Mouse (Mus musculus) kidney, embryonic 15.5 days (tissue): ENCODE measurements at regions not wholly inside any gene's neighbourhood (a gene's known extent, or its start where the extent isn't known, plus 50 kb on each side); places are given as distances from the start of the nearest gene placed in this dataset.
"Not testable (repeated sequence)": the region's sequence is repeated elsewhere in the genome, so short reads cannot be mapped to it uniquely, and the experiment has no call there.

Experiments
- ATAC-seq: fragments of 200-750 bp; cut with Nextera tagmentation; replicated peaks from 2 replicates; pipeline ENCODE4 v1.8.0; 2017; ENCODE audit warnings: moderate TSS enrichment; ENCODE audit not compliant: low FRiP score
- H3K27ac ChIP-seq: fragments of 300-500 bp; sonication (generic); 2 replicates; pipeline ENCODE4 v1.5.1; 2015; ENCODE audit warnings: mild to moderate bottlenecking, inconsistent platforms
- H3K27me3 ChIP-seq: fragments of 300-500 bp; sonication (generic); 2 replicates; pipeline ENCODE4 v1.6.1; 2015; ENCODE audit warnings: inconsistent platforms
- H3K36me3 ChIP-seq: fragments of 300-500 bp; sonication (generic); 2 replicates; pipeline ENCODE4 v1.6.1; 2015; ENCODE audit warnings: inconsistent platforms
- H3K4me1 ChIP-seq: fragments of 300-500 bp; sonication (generic); 2 replicates; pipeline ENCODE4 v1.6.1; 2015; ENCODE audit warnings: inconsistent platforms
- H3K4me2 ChIP-seq: fragments of 300-500 bp; sonication (generic); 2 replicates; pipeline ENCODE4 v1.6.1; 2015; ENCODE audit warnings: moderate library complexity, mild to moderate bottlenecking, inconsistent platforms
- H3K4me3 ChIP-seq: fragments of 300-500 bp; sonication (generic); replicated peaks from 2 replicates; pipeline ENCODE4 v1.5.1; 2015; ENCODE audit warnings: mild to moderate bottlenecking, inconsistent platforms
- H3K9ac ChIP-seq: fragments of 300-500 bp; sonication (generic); 2 replicates; pipeline ENCODE4 v1.6.1; 2015; ENCODE audit warnings: mild to moderate bottlenecking, inconsistent platforms
- H3K9me3 ChIP-seq: fragments of 300-500 bp; sonication (generic); replicated peaks from 2 replicates; pipeline ENCODE4 v1.6.1; 2016; ENCODE audit warnings: inconsistent platforms
- WGBS: fragments of 180-500 bp; shearing (Covaris S2); methylation state at CpG from one replicate; pipeline ENCODE4 v1.1.7; 2015; ENCODE audit warnings: mixed read lengths; 5-methylcytosine and 5-hydroxymethylcytosine counted together

DNA sequence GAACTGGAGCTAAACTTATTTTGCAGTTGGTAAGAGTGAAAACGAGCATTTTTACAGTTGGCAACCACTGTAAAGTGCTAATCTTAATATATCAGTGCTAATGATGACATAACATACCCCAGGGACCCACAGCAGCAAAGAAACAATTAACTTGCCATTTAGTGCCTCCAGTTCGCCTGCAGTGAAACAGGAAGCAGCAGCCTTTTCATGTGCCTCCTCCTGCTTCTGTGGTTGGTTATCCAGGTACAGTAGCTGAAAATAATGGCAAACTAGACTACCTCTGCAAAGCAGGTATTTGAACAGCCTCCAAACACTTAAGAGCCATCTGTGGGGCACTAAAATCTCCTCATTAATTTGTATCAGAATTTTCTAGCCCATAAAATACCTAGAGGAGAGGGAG is 584.8 kb upstream of the Pfkp start:
- Histone ChIP-seq H3K4me2 (no peak overlapping the region), H3K9ac (no peak overlapping the region), H3K4me3 (no peak overlapping the region), H3K9me3 (no peaks in the 10 kb centered on the region), H3K27me3 (no peaks in the 10 kb centered on the region), H3K36me3 (no peaks in the 10 kb centered on the region), H3K27ac (no peak overlapping the region), H3K4me1 (no peaks in the 10 kb centered on the region)
- ATAC-seq: no peak
- WGBS: 18% methylated on average over 2 of the region's 2 CpGs

DNA sequence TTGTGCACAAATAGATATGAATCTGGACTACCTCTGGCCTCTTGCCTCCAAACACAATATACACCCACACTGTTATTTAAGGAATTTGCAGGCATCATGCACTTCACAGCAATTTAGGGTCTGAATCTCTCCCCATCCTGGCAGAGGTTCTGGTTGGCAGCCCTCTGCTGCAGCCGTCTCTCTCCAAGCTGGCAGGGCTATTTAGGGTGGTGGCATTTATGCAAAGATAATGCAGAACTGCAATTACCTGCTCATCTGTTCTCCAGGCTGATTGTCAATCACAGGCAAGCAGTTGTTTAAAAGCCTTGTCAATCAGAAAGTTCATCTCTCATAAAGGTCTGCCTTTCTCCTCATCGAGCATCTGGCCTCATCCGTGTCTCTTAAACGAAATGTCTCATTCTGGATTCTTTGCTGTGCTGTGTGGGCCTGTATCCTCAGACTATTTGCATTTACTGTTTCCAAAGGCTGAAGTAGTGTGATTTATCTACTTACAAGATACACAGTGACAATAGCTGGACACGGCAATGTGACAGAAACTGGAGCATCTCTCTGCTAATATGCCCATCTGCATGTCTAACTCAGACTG is 558.1 kb upstream of the Pfkp start:
- H3K27ac ChIP-seq: no peak overlapping the region
- WGBS: 83% methylated on average over 5 of the region's 5 CpGs
- H3K4me3 ChIP-seq: no peak overlapping the region
- no peaks in the 10 kb centered on the region for H3K9me3 ChIP-seq
- H3K36me3 ChIP-seq: no peaks in the 10 kb centered on the region
- H3K4me1 ChIP-seq: no peaks in the 10 kb centered on the region
- no peak overlapping the region for H3K9ac ChIP-seq
- no peak for ATAC-seq
- no peak overlapping the region for H3K4me2 ChIP-seq
- no peaks in the 10 kb centered on the region for H3K27me3 ChIP-seq

DNA sequence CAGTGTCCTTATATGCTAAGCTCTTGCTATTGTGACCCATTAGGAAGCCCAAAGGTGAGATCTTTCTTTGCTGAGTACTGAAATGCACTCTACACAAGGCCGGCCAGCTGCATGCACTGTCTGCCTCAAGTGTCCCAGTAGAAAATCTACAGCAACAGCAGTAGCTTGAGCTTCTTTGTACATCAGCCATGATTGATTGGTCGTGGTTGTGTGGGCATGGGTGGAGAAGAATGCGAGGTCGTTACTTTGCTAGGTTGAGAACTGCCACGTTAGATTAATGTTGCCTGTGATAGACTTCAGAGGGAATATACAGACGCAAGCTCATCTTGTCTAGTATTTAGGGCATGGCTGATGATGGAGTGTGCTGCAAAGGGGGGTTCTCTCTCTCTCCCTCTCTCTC is 547.4 kb upstream of the Pfkp start:
- WGBS: 48% methylated on average over 6 of the region's 6 CpGs
- Histone ChIP-seq H3K27me3 (no peaks in the 10 kb centered on the region), H3K27ac (no peak overlapping the region), H3K9ac (no peak overlapping the region), H3K9me3 (no peaks in the 10 kb centered on the region), H3K36me3 (no peaks in the 10 kb centered on the region), H3K4me2 (no peak overlapping the region), H3K4me3 (no peak overlapping the region), H3K4me1 (no peaks in the 10 kb centered on the region)
- ATAC-seq: peak; percentile 70; the same call in 1 of the 2 replicates

GRCm38 (mm10) chr13:7182216-7182751 is 533.7 kb upstream of the Pfkp start:
- 43% methylated on average over 4 of the region's 4 CpGs for WGBS
- H3K4me1 ChIP-seq: no peaks in the 10 kb centered on the region
- no peak for ATAC-seq
- H3K36me3 ChIP-seq: no peaks in the 10 kb centered on the region
- H3K27ac ChIP-seq: no peak overlapping the region
- no peaks in the 10 kb centered on the region for H3K9me3 ChIP-seq
- H3K4me2 ChIP-seq: no peak overlapping the region
- H3K9ac ChIP-seq: no peak overlapping the region
- no peaks in the 10 kb centered on the region for H3K27me3 ChIP-seq
- no peak overlapping the region for H3K4me3 ChIP-seq

DNA sequence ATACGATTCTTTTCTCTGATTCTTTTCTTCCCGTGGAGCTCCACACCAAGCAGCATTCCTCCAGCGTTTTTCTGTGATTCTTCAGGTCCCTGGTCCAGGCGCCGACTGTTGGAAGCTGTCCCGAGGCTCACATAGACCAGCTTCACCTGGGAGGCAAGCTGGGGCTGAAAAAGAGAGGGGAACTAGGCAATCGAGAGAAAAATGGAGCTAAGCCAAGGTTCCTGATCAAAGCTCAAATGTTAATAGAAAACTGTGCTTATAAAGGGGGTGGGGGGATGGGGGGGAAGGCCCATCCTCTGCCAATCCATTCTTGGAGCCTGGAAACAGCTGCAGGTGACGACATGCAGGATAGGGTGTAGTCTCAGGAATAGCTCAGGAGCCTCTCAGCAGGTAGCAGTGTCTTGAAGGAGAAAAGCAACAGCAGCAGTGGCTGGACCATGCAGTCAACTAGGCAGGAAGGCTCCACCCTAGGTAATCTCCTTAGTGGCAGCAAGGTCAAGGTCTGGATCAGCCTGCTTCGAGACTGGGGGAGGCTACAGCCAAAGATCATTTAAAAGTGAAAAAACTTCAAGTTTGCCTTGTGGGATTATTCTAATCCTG is 527.1 kb upstream of the Pfkp start:
- Histone ChIP-seq H3K27me3 (no peaks in the 10 kb centered on the region), H3K36me3 (no peaks in the 10 kb centered on the region), H3K4me2 (no peak overlapping the region), H3K4me1 (no peaks in the 10 kb centered on the region), H3K9ac (no peak overlapping the region), H3K9me3 (peaks cover 5% of the 10 kb centered on the region; the same call in 1 of the 2 replicates), H3K4me3 (no peak overlapping the region), H3K27ac (no peak overlapping the region)
- ATAC-seq: no peak
- 68% methylated on average over 9 of the region's 9 CpGs for WGBS

DNA sequence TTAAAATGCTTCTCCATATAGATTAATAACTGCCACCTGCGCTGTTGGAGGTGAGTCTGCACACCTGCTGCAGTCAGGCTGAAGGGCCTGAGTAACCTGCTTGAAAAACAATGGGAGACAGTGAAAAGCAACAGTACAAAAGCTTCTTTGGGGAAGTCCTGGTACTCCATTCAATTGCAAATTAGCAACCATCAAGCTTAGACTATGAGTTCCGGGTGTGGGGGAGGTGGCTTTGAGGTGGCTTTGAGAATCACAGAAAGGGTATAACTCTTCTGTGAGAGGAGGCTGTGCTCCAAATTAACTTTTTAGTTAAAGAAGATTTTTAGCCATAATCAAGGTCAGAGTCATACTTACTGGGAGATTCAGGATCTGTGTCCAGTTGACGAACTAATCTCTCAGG is 521.5 kb upstream of the Pfkp start:
- H3K4me2 ChIP-seq, H3K27ac ChIP-seq, H3K27me3 ChIP-seq, H3K9me3 ChIP-seq, ATAC-seq, H3K4me3 ChIP-seq, H3K4me1 ChIP-seq, H3K36me3 ChIP-seq, H3K9ac ChIP-seq: not testable (repeated sequence)
- WGBS: 86% methylated on average over 3 of the region's 3 CpGs

GRCm38 (mm10) chr13:7146337-7146736 is 497.8 kb upstream of the Pfkp start:
- 0 out of 2 replicates have a peak, but pooled peaks have one; percentile 15 for ATAC-seq
- 54% methylated on average over 4 of the region's 4 CpGs for WGBS
- no peak overlapping the region for H3K4me2 ChIP-seq
- H3K36me3 ChIP-seq: no peaks in the 10 kb centered on the region
- no peak overlapping the region for H3K9ac ChIP-seq
- H3K27ac ChIP-seq: no peak overlapping the region
- H3K4me1 ChIP-seq: no peaks in the 10 kb centered on the region
- H3K9me3 ChIP-seq: no peaks in the 10 kb centered on the region
- H3K27me3 ChIP-seq: no peaks in the 10 kb centered on the region
- no peak overlapping the region for H3K4me3 ChIP-seq

DNA sequence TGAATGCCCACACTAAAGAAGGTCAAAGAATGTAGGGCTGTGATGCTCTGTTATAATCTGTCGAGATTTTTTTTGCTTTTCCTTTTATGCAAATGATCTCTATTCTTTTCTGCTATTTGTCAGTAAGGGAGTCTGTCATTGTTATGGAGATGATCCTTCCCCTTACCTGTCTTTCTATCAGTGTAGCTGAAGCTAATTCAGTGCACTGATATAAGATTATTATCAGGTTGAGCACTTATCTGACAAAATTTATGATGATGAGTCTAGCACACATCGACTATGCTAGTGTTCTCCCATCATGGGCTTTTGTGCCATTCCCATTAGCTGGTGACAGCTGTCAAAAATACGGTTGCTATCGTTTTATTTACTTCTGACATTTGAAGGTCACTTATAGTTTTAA is 462.0 kb upstream of the Pfkp start:
- WGBS: 84% methylated on average over 4 of the region's 4 CpGs
- Histone ChIP-seq H3K36me3 (no peaks in the 10 kb centered on the region), H3K27ac (no peak overlapping the region), H3K9ac (no peak overlapping the region), H3K27me3 (no peaks in the 10 kb centered on the region), H3K4me2 (no peak overlapping the region), H3K4me1 (no peaks in the 10 kb centered on the region), H3K4me3 (no peak overlapping the region), H3K9me3 (no peaks in the 10 kb centered on the region)
- ATAC-seq: no peak

DNA sequence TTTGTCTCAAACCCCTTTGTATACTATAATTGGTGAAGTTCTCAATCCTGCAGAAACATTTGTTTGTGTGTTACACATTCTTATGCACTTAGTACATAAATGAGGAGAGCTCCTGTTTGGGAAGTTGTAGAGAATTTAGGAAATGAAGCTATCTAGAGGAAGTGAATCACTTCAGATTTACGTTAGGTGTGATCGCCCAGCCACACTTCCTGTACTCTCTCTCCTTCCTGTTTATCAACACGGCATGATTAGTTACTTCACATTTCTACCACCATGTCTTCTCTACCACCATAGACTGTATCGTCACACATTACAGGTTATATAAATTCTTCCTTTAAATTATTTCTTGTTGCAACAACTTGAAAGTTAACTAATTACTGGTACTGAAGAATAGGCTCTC is 454.7 kb upstream of the Pfkp start:
- Histone ChIP-seq H3K27ac (no peak overlapping the region), H3K27me3 (no peaks in the 10 kb centered on the region), H3K4me1 (no peaks in the 10 kb centered on the region), H3K36me3 (no peaks in the 10 kb centered on the region), H3K4me2 (no peak overlapping the region), H3K9ac (no peak overlapping the region), H3K4me3 (no peak overlapping the region), H3K9me3 (no peaks in the 10 kb centered on the region)
- ATAC-seq: no peak
- WGBS: 78% methylated on average over 4 of the region's 4 CpGs

DNA sequence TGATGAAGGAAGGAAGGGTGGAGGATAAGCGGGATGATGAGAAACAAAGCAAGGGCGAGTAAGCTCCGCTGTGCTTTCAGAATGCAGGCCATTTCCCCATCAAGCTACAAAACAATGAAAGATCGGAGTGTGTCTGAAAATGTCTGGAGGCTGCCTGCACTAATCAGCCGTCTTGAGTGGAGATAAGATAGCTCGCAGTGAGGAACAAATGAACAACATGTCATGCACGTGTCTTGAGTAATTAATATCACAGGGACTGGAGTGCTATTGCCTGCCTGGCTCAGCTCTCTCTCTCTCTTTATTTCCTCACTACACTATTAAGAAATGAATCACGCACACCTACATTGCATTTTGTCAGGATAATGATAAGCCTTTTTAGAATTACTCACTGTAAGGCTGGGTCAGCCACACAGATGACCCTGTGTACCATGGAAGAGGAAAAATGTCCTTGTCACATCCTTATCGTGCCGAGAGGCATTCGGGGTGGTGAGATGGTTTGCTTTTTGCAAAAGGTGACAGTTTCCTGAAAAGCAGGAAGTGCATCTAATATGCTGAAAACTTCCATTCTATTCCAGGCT is 444.6 kb upstream of the Pfkp start:
- Histone ChIP-seq H3K27me3 (no peaks in the 10 kb centered on the region), H3K9ac (no peak overlapping the region), H3K36me3 (no peaks in the 10 kb centered on the region), H3K4me2 (no peak overlapping the region), H3K4me3 (no peak overlapping the region), H3K9me3 (no peaks in the 10 kb centered on the region), H3K4me1 (no peaks in the 10 kb centered on the region), H3K27ac (no peak overlapping the region)
- no peak for ATAC-seq
- WGBS: 70% methylated on average over 11 of the region's 11 CpGs

DNA sequence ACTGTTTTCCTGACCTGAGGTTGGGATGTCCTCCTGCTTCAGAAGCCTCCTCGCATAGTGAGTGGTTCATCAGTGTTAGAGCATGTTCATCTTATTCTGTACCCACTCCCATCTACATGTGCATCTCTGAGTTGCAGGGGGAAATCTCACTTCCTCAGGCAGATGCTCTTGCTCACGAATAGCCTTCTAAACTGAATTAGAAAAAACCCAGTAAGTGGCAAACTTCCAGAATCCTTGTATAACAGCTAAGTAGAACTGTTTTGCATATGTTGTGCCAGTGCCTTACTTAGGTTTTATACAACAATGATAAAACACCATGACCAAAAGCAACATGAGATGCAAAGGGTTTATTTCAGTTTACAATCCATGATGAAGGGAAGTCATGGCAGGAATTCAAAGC is 442.3 kb upstream of the Pfkp start:
- Histone ChIP-seq H3K9me3 (no peaks in the 10 kb centered on the region), H3K4me1 (no peaks in the 10 kb centered on the region), H3K4me2 (no peak overlapping the region), H3K36me3 (no peaks in the 10 kb centered on the region), H3K4me3 (no peak overlapping the region), H3K9ac (no peak overlapping the region), H3K27me3 (no peaks in the 10 kb centered on the region), H3K27ac (no peak overlapping the region)
- ATAC-seq: no peak
- 88% methylated on average over 2 of the region's 2 CpGs for WGBS

- Histone ChIP-seq H3K27me3 (no peaks in the 10 kb centered on the region), H3K36me3 (no peaks in the 10 kb centered on the region), H3K4me3 (no peak overlapping the region), H3K27ac (no peak overlapping the region), H3K9ac (no peak overlapping the region), H3K4me1 (no peaks in the 10 kb centered on the region), H3K9me3 (no peaks in the 10 kb centered on the region), H3K4me2 (no peak overlapping the region)
- 80% methylated on average over 3 of the region's 3 CpGs for WGBS
- ATAC-seq: no peak
These were observed 417.6 kb upstream of the Pfkp start for GRCm38 (mm10) chr13:7066211-7066610.
